8 mouse cellular contexts compared by ENCODE assay signal in genomic region chr17:46143578-46144423, GRCm38 (mm10). TPM values are rescaled to one million over a fixed set of nuclear protein-coding genes. Genes with fewer than 3 reads are reported as not detected.
A peak's percentile ranks its signal among the peaks of the same experiment; 100 is the strongest.
DNase-seq lines count a peak whose midpoint lies in the region; ATAC-seq lines count a peak whose summit lies in the region.

TSS of gene Rsph9 (minus strand) at chr17:46144216.

- H3K4me1 ChIP-seq in brown adipose tissue, adult 24 weeks (ENCODE audit: control insufficient read depth, insufficient read depth, insufficient read length, low read length) = peaks cover 2% of the 10 kb centered on the region; the same call in 1 of the 2 replicates
- H3K4me1 ChIP-seq in lung, embryonic 15.5 days = peaks cover 17% of the 10 kb centered on the region

- H3K36me3 ChIP-seq in lung, embryonic 15.5 days = peaks cover 31% of the 10 kb centered on the region

- H3K4me3 ChIP-seq in brown adipose tissue, adult 24 weeks (ENCODE audit: insufficient read depth, low read depth, low read length) = peak within 1 kb of the TSS; percentile 38
- peak within 1 kb of the TSS; percentile 50 for H3K4me3 ChIP-seq in lung, embryonic 15.5 days

- WGBS in lung, embryonic 15.5 days = 4% methylated on average over 37 of the region's 37 CpGs

- H3K27me3 ChIP-seq in lung, embryonic 15.5 days = no peaks in the 10 kb centered on the region

- H3K9ac ChIP-seq in lung, embryonic 15.5 days = peak within 1 kb of the TSS; percentile 38

- peak; percentile 99 for ATAC-seq in CD4-positive, CD25-positive, alpha-beta regulatory T cell, adult 4 months
- peak; percentile 87 to 90 for ATAC-seq in hematopoietic stem cell, adult 5-6 weeks (replicated peaks in 1 of 2; ENCODE audit: insufficient read depth in 1 of 2, low FRiP score in 2 of 2, low TSS enrichment in 1 of 2, low read depth in 1 of 2, poor library complexity in 2 of 2, severe bottlenecking in 2 of 2)
- peak; percentile 96 for ATAC-seq in lung, embryonic 15.5 days (ENCODE audit: borderline replicate concordance, extremely low read depth, low FRiP score, low TSS enrichment)
- peak; percentile 85 for ATAC-seq in neutrophil, adult 5-6 weeks (ENCODE audit: extremely low read depth, insufficient number of reproducible peaks, low FRiP score, poor library complexity, severe bottlenecking)

- no peaks in the 10 kb centered on the region for H3K9me3 ChIP-seq in lung, embryonic 15.5 days

- peak; percentile 73 to 85 for DNase-seq in frontal cortex, adult 2 months (ENCODE audit: extremely low spot score in 1 of 2, low spot score in 1 of 2)
- peak; percentile 64 for DNase-seq in layer of hippocampus, adult 9-10 months (ENCODE audit: low spot score)
- peak; percentile 28 to 48 for DNase-seq in thymus, postnatal 10 days (ENCODE audit: low spot score in 2 of 2)

- no peak within 1 kb of the TSS for H3K27ac ChIP-seq in brown adipose tissue, adult 24 weeks (replicated peaks; ENCODE audit: low read depth, low read length)
- H3K27ac ChIP-seq in lung, embryonic 15.5 days = peak within 1 kb of the TSS; percentile 49; the same call in 1 of the 2 replicates

- H3K4me2 ChIP-seq in lung, embryonic 15.5 days = peak within 1 kb of the TSS; percentile 86

RNA-seq across cellular contexts. Expression of gene Rsph9, which starts in this region (rescaled TPM):
- 1 to 10 TPM; 2.1 to 2.7 TPM for polyA plus RNA-seq in CD4-positive, CD25-positive, alpha-beta regulatory T cell, adult 4 months (2017; shearing (Covaris generic))
- polyA plus RNA-seq in brown adipose tissue, adult 24 weeks (2012; ENCODE audit: insufficient read depth, insufficient read length, missing spikeins) = 1.3 TPM in 1 of 2 replicates, not detected in the other
- polyA plus RNA-seq in frontal cortex, adult 2 months (2012; rRNA removed) = 29.9 and 37.9 TPM in 2 replicates
- total RNA-seq in hematopoietic stem cell, adult 5-6 weeks (2017) = 2.1 and 2.7 TPM in 2 replicates
- polyA plus RNA-seq in lung, embryonic 15.5 days (2015; fragmentation: Nextera tagmentation; extraction: Ambion mirVana) = 17.0 and 19.4 TPM in 2 replicates
- not detected in 2 replicates for total RNA-seq in neutrophil, adult 5-6 weeks (2017)

Comparison
In these comparisons a context has a peak if more than half of its experiments do, and no peak if none do; other contexts are left out.
1. Peak in ATAC-seq in neutrophil, adult 5-6 weeks; RNA of the gene not detected or under 1 TPM.